Mouse (Mus musculus): Measurements from ENCODE around the gene Triobp.

Triobp gene

DNA sequence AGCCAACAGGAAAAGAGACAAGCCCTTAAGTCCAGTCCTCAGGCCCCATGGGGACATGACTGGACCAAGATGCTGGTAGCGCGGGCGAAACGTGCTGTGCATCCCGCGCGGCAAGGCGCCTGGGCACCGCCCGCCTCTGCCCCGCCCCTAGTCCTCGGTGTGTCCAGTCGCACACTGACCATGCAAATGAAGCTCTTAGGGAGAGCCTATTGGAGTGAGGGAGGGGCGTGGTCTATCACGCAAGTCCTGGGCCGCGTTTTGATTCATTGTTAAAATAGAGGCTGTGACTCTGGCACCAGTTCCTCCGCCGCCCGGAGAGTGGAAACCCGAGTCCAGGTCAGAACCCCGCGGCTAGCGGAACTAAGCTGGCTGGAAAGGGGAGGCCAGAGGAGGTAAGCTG, at the start of gene Triobp:
Triobp (plus strand) TSS at position 68 of the 400 bp plus-strand sequence.
- DNase-seq (ENCODE audit: low read depth, low spot score) = peak; percentile 90

DNA sequence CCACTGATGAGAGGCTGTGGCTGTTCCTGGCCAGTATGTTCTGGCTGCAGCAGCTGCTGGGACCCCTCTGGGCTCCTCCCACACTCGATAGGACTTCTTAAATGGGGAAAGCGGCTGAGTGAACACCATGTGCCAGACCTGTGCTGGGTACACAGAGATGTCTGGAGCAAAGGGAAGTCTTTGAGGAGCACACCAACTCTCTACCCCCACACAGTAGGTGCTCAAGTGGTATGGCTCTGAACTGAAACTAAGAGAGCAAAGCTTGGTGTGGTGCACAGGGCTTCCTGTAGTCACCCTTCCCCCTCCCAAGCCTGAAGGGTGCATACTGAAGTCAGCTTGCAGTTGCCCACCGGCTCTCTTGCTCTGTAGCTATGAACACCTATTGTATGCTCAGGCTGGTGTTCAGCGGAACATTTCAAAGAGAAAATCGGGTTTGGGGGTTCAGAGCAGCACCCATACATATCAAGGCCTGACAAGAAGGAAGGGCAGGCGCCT, 49.0 kb upstream of the Triobp start:
- no peak for DNase-seq (ENCODE audit: low read depth, low spot score)

DNA sequence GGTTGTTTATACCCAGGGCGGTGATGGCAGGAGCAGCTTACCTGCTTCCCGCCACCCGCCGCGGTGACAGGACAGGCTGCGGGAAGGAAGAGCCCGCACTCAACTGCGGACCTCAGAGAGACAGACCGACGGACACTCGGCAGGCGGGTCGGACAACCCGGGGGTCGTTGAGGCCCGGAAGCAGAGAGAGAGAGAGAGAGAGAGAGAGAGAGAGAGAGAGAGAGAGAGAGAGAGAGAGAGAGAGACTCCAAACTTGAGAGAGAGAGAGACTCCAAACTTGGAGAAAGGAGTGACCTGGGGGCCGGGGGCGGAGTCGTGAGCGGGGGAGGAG, 48.1 kb upstream of the Triobp start, which contains the start of gene Gm49510:
Gm49510 (plus strand) TSS at position 259 of the 331 bp plus-strand sequence.
- DNase-seq (ENCODE audit: low read depth, low spot score) = no peak

DNA sequence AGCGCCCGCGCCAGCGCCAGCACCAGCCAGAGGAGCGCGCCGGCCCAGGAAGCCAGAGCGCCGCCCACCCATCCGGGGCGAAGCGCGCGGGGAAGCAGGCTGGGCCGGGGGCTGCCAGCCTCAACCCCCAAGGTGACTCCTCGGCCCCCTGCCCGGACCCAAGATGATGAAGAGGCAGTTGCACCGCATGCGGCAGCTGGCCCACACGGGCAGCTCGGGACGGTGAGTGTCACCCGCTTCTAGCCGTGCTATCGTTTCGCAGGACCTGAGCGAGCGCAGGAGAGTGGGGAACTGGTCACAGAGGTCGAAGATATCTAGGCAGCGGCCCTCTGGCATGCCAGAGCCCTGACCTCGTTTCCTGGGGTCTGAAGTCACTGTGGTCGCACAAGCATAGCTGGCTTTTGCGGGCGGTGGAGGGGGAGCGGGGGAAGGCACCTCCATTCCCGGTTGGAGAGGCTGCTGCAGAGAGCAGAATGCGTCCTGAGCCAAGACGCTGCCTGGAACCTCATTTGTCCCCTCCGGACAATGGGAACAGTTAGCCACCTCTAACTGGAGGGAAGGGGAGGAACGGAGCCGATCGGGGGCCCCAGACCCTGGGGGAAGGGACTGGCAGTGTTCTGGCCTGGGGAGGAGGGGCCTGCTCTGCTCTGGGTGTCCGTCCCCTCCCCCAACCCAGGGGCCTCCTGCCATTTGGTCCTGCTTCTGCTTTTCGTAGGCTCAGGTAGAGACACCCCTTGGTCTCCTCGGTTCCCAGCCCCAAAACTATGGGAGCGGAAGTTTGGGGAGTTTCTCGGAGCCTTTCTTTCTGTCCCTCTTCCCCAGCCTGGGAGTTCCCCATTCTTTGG, 47.6 kb upstream of the Triobp start, which contains the start of gene Sh3bp1:
Sh3bp1 (plus strand) TSS at position 29 of the 845 bp plus-strand sequence.
- no peak for DNase-seq (ENCODE audit: low read depth, low spot score)

DNA sequence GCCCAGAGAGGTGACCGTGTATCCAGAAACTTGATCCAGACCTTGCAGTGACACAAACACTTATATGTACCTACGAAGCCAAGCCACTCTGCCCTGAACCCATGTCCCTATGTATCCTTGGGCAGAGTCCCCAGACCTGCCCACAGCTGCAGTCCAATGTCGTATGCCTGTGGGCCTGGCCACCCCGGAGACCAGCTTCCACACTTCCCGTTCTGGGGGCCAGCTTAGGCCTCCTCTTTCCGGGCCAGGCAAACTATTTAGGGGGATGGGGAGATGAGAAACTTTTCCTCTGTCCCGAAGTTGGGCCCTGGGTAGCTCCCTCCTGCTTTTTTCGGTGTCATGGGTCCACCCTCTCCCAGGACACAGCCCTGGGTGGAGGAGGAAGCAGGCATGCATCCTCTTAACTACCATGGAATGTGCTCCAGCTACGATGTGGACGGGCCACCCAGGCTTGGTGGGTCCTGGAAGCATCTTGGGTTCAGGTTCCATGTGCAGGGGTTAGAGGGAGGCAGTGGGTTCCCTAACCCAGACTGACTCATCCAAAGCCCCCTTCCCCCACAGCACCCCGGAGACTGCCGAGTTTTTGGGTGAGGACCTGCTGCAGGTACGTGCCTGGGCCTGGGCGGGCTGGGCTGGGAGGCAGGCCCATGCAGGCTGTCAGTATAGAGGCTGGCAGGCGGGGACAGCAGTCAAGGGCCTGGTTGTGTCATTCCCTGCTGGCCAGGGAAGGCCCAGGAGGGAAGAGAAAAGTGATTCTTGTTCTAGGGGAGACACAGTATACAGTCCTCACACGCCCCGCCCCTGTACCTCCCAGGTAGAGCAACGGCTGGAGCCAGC, 46.7 kb upstream of the Triobp start:
- DNase-seq (ENCODE audit: low read depth, low spot score) = no peak

DNA sequence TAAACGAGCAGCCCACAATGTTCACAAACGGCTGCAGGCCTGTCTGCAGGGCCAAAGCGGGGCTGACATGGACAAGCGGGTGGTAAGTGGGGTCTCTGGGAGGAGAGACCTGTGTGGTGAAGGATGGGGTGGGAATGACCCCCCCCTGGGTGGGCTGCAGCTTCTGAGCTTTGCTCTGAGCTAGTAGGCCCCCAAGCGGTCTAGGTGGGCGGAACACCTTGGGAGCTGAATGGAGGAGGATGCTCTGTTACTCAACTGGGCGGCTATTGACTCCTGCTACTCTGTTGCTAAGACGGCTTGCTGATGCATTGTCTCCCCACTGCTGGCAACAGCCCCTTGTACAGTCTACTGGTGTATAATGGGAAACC, 46.1 kb upstream of the Triobp start:
- DNase-seq (ENCODE audit: low read depth, low spot score) = no peak

DNA sequence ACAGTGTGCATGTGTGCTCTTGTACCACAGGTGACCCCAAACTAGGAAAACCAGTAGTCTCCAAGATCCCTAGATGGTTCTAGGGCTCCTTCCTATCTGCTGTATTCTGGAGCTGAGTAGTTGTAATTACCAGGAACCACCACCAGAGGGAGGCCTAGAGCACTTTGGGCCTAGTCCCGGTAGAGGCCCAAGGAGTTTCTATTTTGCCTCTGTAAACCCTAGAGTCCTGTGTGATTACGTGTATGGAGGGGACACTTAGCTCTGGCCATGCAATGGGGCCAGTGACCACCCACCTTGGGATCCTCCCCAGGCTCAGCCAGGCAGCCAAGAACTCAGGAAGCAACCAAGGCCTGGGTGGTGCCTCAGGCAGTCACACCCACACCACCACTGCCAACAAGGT, 44.3 kb upstream of the Triobp start:
- DNase-seq (ENCODE audit: low read depth, low spot score) = no peak

DNA sequence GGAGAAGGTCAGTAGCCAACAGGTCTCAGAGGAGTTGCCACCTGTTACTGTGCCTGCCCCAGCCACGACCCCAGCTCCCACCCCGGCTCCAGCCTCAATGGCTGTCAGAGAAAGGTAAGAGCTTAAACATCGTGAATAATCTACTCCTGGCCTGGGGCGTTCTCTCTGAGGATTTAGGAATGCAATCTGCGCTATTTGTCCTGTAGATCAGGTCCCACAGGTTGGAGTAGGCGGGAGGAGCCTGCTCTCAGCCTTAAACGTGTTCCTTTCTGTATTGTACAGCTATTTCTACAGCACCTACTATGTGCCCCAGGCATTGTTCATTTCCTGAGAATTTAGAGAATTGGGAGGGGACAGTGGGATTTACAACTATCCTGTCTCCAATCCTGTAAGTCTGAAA, 39.1 kb upstream of the Triobp start:
- no peak for DNase-seq (ENCODE audit: low read depth, low spot score)

DNA sequence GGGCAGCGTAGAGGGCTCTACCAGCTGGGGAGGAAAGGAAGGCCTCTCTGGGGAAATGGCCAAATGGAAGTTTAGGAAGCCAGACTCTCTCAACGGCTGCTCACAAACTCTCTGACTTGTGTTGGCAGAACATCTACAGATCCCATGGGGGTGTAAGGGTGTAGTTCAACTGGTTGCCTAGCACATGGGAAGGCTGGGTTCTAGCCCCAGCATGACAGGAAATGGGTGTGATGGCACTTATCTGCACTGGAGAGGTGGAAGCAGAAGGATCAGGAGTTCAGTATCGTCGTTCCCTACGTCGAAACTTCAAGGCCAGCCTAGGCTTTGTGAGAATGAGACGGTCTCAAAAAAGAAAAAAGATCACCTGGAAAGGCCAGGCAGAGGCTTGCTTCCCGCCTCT, 38.5 kb upstream of the Triobp start:
- no peak for DNase-seq (ENCODE audit: low read depth, low spot score)

DNA sequence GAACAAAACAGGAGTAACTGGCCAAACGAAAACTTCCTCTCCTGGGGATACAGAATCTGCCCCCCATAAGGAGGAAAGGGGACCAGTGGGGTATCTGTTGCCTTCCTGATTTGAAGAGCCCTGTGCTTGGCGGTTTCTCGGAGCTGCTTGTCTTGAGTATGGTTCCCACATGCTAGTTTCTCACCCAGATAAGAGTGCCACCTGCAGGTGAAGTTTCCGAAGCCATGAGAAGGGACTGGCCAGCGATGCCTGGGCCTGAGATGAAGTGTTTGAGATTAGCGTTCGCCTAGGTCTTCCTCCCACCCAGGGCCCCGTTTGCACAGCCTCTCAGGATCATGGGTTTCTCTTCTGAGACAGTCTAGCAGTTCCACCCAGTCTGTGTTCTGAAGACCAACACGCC, 35.5 kb upstream of the Triobp start:
- no peak for DNase-seq (ENCODE audit: low read depth, low spot score)

DNA sequence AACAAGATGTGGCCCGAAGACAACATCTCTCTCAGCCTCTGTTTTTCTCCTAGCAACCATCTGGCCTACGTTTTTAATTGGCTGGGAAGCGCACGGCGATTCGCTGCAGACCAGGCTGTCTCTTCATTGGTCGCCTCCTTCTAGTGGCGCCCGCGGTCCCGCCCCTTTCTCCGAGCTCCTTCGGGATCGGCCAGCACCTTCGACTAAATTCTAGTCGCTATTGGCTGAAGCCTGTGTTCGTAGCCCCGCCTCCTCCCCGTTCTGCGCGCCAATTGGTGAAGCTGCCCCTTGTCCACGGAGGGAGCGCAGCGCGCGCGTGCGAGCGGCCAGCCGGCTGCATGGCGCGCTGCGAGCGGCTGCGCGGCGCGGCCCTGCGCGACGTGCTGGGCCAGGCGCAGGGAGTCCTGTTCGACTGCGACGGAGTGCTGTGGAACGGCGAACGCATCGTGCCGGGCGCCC, 33.9 kb upstream of the Triobp start, which contains the start of gene Pdxp:
Pdxp (plus strand) TSS at position 288 of the 459 bp plus-strand sequence.
- peak; percentile 98 for DNase-seq (ENCODE audit: low read depth, low spot score)

DNA sequence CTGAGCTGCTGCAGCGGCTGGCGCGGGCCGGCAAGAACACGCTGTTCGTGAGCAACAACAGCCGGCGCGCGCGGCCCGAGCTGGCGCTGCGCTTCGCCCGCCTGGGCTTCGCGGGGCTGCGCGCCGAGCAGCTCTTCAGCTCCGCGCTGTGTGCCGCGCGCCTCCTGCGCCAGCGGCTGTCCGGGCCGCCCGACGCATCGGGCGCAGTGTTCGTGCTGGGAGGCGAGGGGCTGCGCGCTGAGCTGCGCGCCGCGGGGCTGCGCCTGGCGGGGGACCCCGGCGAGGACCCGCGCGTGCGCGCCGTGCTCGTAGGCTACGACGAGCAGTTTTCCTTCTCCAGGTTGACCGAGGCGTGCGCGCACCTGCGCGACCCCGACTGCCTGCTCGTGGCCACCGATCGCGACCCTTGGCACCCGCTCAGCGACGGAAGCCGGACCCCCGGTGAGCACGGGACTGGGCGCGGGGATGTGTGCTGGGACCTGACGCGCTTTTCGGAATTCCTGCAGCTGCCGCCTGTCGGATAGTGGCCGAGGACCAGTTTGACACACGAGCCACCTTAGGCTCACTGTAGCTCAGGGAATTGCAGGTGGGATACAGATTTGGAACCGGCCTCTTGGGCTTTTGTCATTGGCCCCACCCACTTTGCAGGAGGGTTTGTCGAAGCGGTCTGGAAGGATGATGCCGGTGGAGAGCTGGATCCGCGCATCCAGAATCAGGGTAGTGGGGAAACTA, 33.3 kb upstream of the Triobp start:
- no peak for DNase-seq (ENCODE audit: low read depth, low spot score)

DNA sequence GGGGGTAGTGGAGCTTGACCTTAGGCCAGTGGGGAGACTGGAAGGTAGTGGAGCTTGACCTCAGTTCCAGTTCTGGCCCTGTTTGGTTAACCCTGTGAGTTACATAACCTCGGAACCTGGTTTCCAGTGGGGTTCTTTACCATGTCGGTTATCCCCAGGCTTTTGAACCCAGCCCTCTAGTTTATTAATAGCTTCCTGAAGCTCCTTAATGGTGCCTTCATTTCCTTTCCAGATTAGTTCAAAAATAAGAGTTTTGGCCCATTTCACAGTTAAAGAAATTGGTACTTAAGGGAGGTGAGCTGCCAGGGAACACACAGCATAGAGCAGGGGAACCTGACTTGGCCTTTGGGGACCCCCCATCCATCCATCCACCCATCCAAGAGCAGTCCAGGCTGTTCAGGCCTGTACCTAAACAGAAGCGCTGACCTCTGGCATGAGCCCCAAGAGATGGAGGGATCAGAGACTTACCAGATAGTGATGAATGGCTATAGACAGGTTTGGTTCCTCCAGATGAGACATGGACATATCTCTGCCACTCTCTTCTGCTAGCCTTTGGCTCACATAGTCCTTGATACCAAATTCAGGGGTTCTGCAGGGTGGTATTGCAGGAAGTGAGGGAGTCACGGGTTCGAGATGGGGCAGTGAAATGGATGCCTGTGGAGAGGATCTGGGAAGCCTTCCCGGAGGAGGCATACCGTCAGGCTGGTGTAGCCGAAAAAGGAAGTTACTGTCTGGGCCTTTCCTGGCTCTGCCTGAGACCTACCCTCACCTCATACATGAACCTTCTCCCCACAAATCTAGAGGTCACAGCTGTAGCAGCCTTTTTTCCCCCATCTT, 32.5 kb upstream of the Triobp start:
- no peak for DNase-seq (ENCODE audit: low read depth, low spot score)

DNA sequence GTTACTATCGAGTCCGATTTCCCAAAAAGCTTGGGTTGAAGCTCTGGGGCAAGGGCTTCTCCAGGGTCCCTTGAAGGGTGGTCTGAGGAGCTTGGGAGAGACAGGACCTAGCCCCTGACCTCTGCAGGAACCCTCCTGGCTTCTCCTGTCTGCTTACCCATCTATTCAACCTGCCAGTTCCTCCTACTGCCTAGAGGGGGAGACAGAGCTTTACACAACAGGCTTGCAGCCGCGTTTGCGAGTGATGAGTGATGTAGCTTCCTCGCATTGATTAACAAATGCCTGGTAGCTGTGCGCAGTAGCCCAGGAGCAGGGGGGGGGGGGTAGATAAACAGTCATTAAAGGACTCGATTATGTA, 31.9 kb upstream of the Triobp start:
- DNase-seq (ENCODE audit: low read depth, low spot score) = peak; percentile 67

DNA sequence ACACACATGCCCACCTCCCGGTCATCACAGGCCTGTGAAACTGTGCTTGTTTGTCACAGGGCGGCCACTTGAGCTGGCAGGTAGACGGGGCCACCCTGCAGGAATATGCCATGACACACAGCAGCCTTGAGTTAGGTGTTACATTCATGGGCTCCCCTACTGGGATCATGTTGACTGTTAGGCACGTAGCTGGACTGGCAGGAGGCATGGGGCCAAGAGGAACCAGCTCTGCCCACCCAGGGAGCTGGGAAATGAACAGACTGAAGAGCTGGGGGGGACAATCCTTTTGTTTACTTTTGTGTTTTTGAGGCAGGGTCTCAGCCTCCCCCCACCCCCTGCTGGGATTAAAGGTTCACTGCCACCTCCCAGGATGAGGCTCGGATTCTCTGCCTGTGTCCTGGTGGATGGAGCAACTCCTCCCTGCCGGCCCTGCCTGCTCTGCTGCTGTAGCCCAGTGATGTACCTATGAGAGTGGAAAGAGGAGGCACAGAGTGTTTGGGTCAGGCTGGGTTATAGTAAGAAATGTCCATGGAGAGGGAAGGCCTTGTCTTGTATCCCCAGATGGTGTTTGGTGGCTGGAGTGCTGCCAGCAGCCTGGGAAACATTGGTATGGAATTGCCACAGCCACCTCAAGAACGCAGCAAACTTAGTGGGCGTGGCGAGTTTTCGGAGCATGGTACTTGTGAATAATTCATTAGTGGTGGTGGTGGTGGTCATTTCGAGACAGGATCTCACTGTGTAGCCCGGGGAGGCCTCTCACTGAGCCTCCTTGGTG, 31.3 kb upstream of the Triobp start:
- DNase-seq (ENCODE audit: low read depth, low spot score) = no peak

DNA sequence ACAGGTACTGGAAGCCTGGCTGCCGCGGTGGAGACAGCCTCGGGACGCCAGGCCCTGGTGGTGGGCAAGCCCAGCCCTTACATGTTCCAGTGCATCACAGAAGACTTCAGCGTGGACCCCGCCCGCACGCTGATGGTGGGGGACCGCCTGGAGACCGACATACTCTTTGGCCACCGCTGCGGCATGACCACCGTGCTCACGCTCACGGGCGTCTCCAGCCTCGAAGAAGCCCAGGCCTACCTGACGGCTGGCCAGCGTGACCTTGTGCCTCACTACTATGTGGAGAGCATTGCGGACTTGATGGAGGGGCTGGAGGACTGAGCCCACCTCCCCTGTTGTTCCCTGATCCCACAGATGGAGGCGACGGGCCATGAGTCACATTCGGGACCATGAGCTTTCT, 29.4 kb upstream of the Triobp start:
- DNase-seq (ENCODE audit: low read depth, low spot score) = no peak

DNA sequence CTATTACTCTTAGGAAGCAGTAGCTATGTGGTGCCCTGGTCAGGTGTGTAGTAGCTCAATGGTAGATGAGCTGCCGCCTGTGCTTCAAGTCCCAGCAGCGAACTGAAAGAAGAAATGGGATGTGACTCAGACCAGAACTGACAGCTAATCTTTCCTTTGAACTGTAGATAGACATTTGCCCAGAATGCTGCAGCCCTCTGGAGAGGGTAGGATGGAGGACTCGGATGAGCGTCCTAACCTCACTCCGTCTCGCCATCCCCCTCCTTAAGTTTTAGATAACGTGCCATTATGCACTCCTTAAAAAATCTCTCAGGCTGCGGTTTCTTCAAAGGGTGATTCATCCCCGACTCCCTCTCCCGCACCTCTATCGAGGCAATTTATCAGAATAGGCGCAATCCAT, 27.6 kb upstream of the Triobp start:
- DNase-seq (ENCODE audit: low read depth, low spot score) = no peak

DNA sequence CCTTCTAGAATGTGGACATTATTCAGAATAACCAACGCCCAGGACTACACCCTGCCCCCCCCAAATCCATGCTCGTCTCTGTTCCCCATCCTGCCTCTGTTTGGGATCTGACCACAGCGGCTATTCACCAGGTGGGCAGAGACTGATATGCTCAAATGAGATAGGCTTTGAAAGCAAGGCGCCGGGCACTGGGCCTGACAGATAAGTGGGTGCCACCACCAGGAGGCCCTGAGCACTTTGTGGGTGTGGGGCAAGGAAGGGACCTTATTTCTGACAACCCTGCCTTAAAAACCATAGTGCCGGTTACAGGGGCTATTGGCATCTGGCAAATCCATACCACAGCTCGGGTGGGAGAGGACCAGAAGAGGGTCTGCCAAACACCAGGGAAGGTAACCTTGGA, 24.8 kb upstream of the Triobp start:
- DNase-seq (ENCODE audit: low read depth, low spot score) = no peak

DNA sequence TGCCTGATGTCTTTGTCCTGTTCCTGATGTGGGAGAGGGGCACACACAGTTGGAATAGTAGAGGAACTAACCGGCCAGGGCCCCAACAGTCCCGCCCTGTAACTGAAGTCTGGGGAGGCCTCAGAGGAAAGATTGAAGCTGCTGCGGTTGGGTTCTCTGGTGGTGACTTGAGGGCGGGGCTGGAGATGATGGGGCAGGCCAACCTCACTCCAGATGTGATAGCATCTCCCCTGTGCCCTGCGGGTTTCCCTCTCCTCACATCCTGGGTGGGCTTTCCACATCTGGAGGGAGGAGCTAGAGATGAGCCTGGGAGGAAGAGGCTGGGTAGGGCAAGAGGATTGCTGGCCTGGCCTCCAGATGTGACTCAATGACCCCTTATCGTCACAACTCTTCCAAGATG, 23.9 kb upstream of the Triobp start:
- DNase-seq (ENCODE audit: low read depth, low spot score) = no peak

DNA sequence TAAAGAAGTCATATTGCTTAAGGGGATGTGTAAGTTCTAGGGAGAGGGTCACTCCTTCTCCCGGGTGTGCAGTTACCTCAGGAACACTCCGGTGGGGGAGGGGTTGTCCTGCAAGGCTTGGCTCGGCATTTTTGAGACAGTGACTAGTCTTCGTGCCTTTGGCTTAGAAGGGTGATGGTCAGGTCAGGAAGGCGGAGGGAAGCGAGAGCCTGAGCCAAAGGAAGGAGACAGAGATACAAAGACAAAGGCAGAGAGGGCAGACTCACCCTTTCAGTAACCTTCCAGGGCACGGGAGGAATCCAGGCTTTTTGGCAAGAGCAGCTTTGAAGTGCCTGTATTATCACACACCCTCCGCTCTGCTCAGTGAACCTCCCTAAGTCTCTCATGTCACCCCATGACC, 22.4 kb upstream of the Triobp start:
- no peak for DNase-seq (ENCODE audit: low read depth, low spot score)

All from brain, embryonic 18.5 days (tissue).